Mouse (Mus musculus) olfactory bulb, adult 2 months (tissue): ENCODE data around the gene Sgca.
A peak's percentile ranks its signal among the peaks of the same experiment; 100 is the strongest.

Experiments used
- CTCF ChIP-seq: fragments of 200-500 bp; IDR thresholded peaks from 2 replicates; pipeline ENCODE4 v1.5.1; 2012; ENCODE audit warnings: low read depth, mild to moderate bottlenecking, low read length, moderate library complexity; ENCODE audit not compliant: insufficient read depth
- POLR2A ChIP-seq: fragments of 200-500 bp; IDR thresholded peaks from 2 replicates; pipeline ENCODE4 v1.6.1; 2012; ENCODE audit warnings: mild to moderate bottlenecking, low read depth, low read length, moderate library complexity; ENCODE audit not compliant: insufficient read depth

GRCm38 (mm10) chr11:94989562-94990017 is 13.5 kb upstream of the Sgca start:
- TF ChIP-seq CTCF (no peak), POLR2A (peak; percentile 43)
